Mouse (Mus musculus): ENCODE data around the gene Sertad3. TPM values are rescaled to one million over a fixed set of nuclear protein-coding genes. Genes with fewer than 3 reads are reported as not detected.

Sertad3 gene
- polyA plus RNA-seq, 1 experiment from 2014 or later: 9.8 TPM

GRCm38 (mm10) chr7:27454461-27455121 lies 19.0 kb upstream of the Sertad3 start:
- Histone ChIP-seq H3K4me3 (replicated peaks; ENCODE audit: low read depth, low read length) (no peak overlapping the region), H3K36me3 (ENCODE audit: control insufficient read depth, insufficient read depth, low read length) (no peaks in the 10 kb centered on the region), H3K4me2 (ENCODE audit: low read length) (no peak overlapping the region), H3K27ac (replicated peaks; ENCODE audit: low read depth, low read length) (no peak overlapping the region), H3K4me1 (ENCODE audit: control insufficient read depth, insufficient read depth, low read length) (no peaks in the 10 kb centered on the region), H3K27me3 (ENCODE audit: control insufficient read depth, insufficient read depth, low read length) (no peaks in the 10 kb centered on the region), H3K9me3 (ENCODE audit: control insufficient read depth, low read length) (no peaks in the 10 kb centered on the region), H3K9ac (replicated peaks; ENCODE audit: low read length) (no peak overlapping the region)
- ATAC-seq (ENCODE audit: low FRiP score, low TSS enrichment) (no peak), DNase-seq (no peak)
- 82% methylated on average over 10 of the region's 10 CpGs for WGBS

DNA sequence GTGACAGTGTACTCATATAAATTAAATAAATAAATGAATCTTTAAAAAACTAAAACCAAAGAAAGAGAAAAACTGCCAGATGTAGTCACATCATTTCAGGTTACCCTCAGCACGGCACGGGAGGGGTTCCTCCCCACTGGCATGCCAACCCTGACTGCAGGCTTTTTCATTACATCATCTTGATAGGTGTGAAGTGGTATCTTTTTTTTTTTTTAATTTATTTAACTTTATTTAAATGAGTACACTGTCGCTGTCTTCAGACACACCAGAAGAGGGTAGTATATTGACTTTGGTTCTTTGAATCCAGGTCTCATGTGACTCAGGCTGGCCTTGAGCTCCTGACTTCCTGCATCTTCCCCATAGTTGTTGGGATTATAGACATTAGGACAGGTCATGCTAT lies 18.3 kb upstream of the Sertad3 start:
- no peak overlapping the region for H3K9ac ChIP-seq (replicated peaks; ENCODE audit: low read length)
- no peaks in the 10 kb centered on the region for H3K27me3 ChIP-seq (ENCODE audit: control insufficient read depth, insufficient read depth, low read length)
- no peaks in the 10 kb centered on the region for H3K4me1 ChIP-seq (ENCODE audit: control insufficient read depth, insufficient read depth, low read length)
- ATAC-seq (ENCODE audit: low FRiP score, low TSS enrichment) (no peak), DNase-seq (no peak)
- H3K4me2 ChIP-seq (ENCODE audit: low read length): no peak overlapping the region
- H3K36me3 ChIP-seq (ENCODE audit: control insufficient read depth, insufficient read depth, low read length): no peaks in the 10 kb centered on the region
- H3K27ac ChIP-seq (replicated peaks; ENCODE audit: low read depth, low read length): no peak overlapping the region
- WGBS: 91% methylated on average over 3 of the region's 3 CpGs
- no peaks in the 10 kb centered on the region for H3K9me3 ChIP-seq (ENCODE audit: control insufficient read depth, low read length)
- no peak overlapping the region for H3K4me3 ChIP-seq (replicated peaks; ENCODE audit: low read depth, low read length)

DNA sequence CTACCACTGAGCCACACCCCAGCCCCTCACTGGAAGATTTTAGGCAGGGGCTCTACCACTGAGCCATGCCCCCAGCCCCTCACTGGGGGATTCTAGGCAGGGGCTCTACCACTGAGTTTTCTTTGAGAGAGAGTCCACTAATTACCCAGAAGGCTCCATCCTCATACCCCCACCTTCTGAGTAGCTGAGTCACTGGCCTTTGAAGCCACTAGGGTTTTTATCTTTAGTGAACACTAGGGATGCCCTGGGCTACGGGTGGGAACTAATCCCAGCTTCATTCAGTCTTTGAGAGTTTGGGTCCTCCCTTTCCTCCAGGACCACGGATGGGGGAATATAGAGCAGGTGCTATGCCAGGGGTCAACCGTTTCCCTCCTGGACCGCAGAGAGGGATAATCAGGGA lies 15.0 kb upstream of the Sertad3 start:
- no peaks in the 10 kb centered on the region for H3K36me3 ChIP-seq (ENCODE audit: control insufficient read depth, insufficient read depth, low read length)
- DNase-seq (no peak), ATAC-seq (ENCODE audit: low FRiP score, low TSS enrichment) (no peak)
- H3K27me3 ChIP-seq (ENCODE audit: control insufficient read depth, insufficient read depth, low read length): no peaks in the 10 kb centered on the region
- no peak overlapping the region for H3K9ac ChIP-seq (replicated peaks; ENCODE audit: low read length)
- no peak overlapping the region for H3K4me2 ChIP-seq (ENCODE audit: low read length)
- H3K9me3 ChIP-seq (ENCODE audit: control insufficient read depth, low read length): no peaks in the 10 kb centered on the region
- H3K27ac ChIP-seq (replicated peaks; ENCODE audit: low read depth, low read length): no peak overlapping the region
- no peak overlapping the region for H3K4me3 ChIP-seq (replicated peaks; ENCODE audit: low read depth, low read length)
- H3K4me1 ChIP-seq (ENCODE audit: control insufficient read depth, insufficient read depth, low read length): no peaks in the 10 kb centered on the region
- 88% methylated on average over 4 of the region's 4 CpGs for WGBS

- no peak for DNase-seq
- no peaks in the 10 kb centered on the region for H3K4me1 ChIP-seq (ENCODE audit: control insufficient read depth, insufficient read depth, low read length)
- no peak overlapping the region for H3K4me3 ChIP-seq (replicated peaks; ENCODE audit: low read depth, low read length)
- H3K9ac ChIP-seq (replicated peaks; ENCODE audit: low read length): no peak overlapping the region
- no peak overlapping the region for H3K4me2 ChIP-seq (ENCODE audit: low read length)
- no peaks in the 10 kb centered on the region for H3K9me3 ChIP-seq (ENCODE audit: control insufficient read depth, low read length)
- no peaks in the 10 kb centered on the region for H3K27me3 ChIP-seq (ENCODE audit: control insufficient read depth, insufficient read depth, low read length)
- no peak for ATAC-seq (ENCODE audit: low FRiP score, low TSS enrichment)
- H3K36me3 ChIP-seq (ENCODE audit: control insufficient read depth, insufficient read depth, low read length): no peaks in the 10 kb centered on the region
- H3K27ac ChIP-seq (replicated peaks; ENCODE audit: low read depth, low read length): no peak overlapping the region
- WGBS: 91% methylated on average over 5 of the region's 5 CpGs
Measured at GRCm38 (mm10) chr7:27459640-27460039, 13.9 kb upstream of the Sertad3 start.

GRCm38 (mm10) chr7:27460477-27460876 lies 13.1 kb upstream of the Sertad3 start:
- Histone ChIP-seq H3K4me1 (ENCODE audit: control insufficient read depth, insufficient read depth, low read length) (no peaks in the 10 kb centered on the region), H3K4me2 (ENCODE audit: low read length) (no peak overlapping the region), H3K27ac (replicated peaks; ENCODE audit: low read depth, low read length) (no peak overlapping the region), H3K9ac (replicated peaks; ENCODE audit: low read length) (no peak overlapping the region), H3K27me3 (ENCODE audit: control insufficient read depth, insufficient read depth, low read length) (no peaks in the 10 kb centered on the region), H3K4me3 (replicated peaks; ENCODE audit: low read depth, low read length) (no peak overlapping the region), H3K36me3 (ENCODE audit: control insufficient read depth, insufficient read depth, low read length) (no peaks in the 10 kb centered on the region), H3K9me3 (ENCODE audit: control insufficient read depth, low read length) (no peaks in the 10 kb centered on the region)
- WGBS: 88% methylated on average over 6 of the region's 6 CpGs
- ATAC-seq (ENCODE audit: low FRiP score, low TSS enrichment) (no peak), DNase-seq (no peak)

DNA sequence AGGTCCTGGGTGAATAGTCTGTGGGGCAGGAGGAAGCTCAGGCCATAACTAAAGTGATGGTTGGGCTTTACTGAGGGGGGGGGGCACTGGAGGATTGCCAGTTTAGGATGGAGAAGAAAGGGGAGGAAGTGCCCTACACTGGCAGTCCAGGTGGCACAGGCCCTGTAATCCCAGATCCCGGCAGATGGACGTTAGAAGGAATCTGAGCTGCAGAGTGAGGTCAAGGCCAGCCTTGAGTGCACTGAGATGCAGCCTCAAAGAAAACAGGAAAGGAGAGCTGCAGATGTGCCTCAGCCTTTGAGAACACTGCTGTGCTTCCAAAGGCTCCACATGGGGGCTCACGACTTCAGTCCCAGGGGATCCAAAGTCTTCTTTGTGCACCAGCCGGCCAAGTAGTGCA lies 5.9 kb upstream of the Sertad3 start:
- Histone ChIP-seq H3K4me1 (ENCODE audit: control insufficient read depth, insufficient read depth, low read length) (peaks cover 2% of the 10 kb centered on the region; the same call in 1 of the 2 replicates), H3K27ac (replicated peaks; ENCODE audit: low read depth, low read length) (no peak overlapping the region), H3K9ac (replicated peaks; ENCODE audit: low read length) (no peak overlapping the region), H3K27me3 (ENCODE audit: control insufficient read depth, insufficient read depth, low read length) (no peaks in the 10 kb centered on the region), H3K9me3 (ENCODE audit: control insufficient read depth, low read length) (no peaks in the 10 kb centered on the region), H3K36me3 (ENCODE audit: control insufficient read depth, insufficient read depth, low read length) (no peaks in the 10 kb centered on the region), H3K4me2 (ENCODE audit: low read length) (no peak overlapping the region), H3K4me3 (replicated peaks; ENCODE audit: low read depth, low read length) (no peak overlapping the region)
- DNase-seq: no peak
- no peak for ATAC-seq (ENCODE audit: low FRiP score, low TSS enrichment)
- WGBS: 43% methylated on average over 4 of the region's 4 CpGs

GRCm38 (mm10) chr7:27471390-27472120 lies 2.0 kb upstream of the Sertad3 start:
- ATAC-seq (ENCODE audit: low FRiP score, low TSS enrichment) (no peak), DNase-seq (no peak)
- Histone ChIP-seq H3K36me3 (ENCODE audit: control insufficient read depth, insufficient read depth, low read length) (peaks cover 3% of the 10 kb centered on the region; the same call in 1 of the 2 replicates), H3K4me1 (ENCODE audit: control insufficient read depth, insufficient read depth, low read length) (peaks cover 3% of the 10 kb centered on the region; the same call in 1 of the 2 replicates), H3K9me3 (ENCODE audit: control insufficient read depth, low read length) (no peaks in the 10 kb centered on the region), H3K27me3 (ENCODE audit: control insufficient read depth, insufficient read depth, low read length) (no peaks in the 10 kb centered on the region), H3K4me3 (replicated peaks; ENCODE audit: low read depth, low read length) (no peak overlapping the region), H3K4me2 (ENCODE audit: low read length) (no peak overlapping the region), H3K9ac (replicated peaks; ENCODE audit: low read length) (no peak overlapping the region), H3K27ac (replicated peaks; ENCODE audit: low read depth, low read length) (no peak overlapping the region)
- WGBS: 92% methylated on average over 11 of the region's 11 CpGs

DNA sequence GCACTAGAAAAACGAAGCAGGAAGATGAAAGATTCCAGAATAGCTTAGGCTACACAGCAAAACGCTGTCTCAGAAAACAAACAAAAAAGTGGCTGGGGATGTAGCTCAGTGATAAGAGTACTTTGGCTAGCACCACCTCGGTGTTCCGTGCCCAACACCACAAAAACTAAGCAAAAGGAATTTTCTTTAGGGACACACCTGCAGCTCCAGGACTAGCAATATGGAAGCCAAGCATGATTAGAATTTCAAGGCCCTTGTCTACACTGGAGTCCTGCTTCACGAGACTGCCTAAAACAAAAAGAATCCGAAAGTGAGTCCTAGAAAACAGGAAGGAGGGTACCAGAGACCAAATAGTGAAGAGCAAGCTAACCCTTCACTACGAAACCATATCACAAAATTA lies 972 bp upstream of the Sertad3 start:
- no peaks in the 10 kb centered on the region for H3K9me3 ChIP-seq (ENCODE audit: control insufficient read depth, low read length)
- H3K27me3 ChIP-seq (ENCODE audit: control insufficient read depth, insufficient read depth, low read length): no peaks in the 10 kb centered on the region
- peaks cover 7% of the 10 kb centered on the region; the same call in 1 of the 2 replicates for H3K36me3 ChIP-seq (ENCODE audit: control insufficient read depth, insufficient read depth, low read length)
- no peak for DNase-seq
- no peak overlapping the region for H3K9ac ChIP-seq (replicated peaks; ENCODE audit: low read length)
- H3K4me2 ChIP-seq (ENCODE audit: low read length): peak overlapping the region; percentile 89
- no peak for ATAC-seq (ENCODE audit: low FRiP score, low TSS enrichment)
- WGBS: 43% methylated on average over 7 of the region's 7 CpGs
- H3K27ac ChIP-seq (replicated peaks; ENCODE audit: low read depth, low read length): peak overlapping the region; percentile 32; the same call in 1 of the 2 replicates
- H3K4me3 ChIP-seq (replicated peaks; ENCODE audit: low read depth, low read length): peak overlapping the region; percentile 57
- H3K4me1 ChIP-seq (ENCODE audit: control insufficient read depth, insufficient read depth, low read length): peaks cover 3% of the 10 kb centered on the region; the same call in 1 of the 2 replicates
